Mouse (Mus musculus): ENCODE results near the gene Angptl6.
"Not testable (repeated sequence)": the region's sequence is repeated elsewhere in the genome, so short reads cannot be mapped to it uniquely, and the experiment has no call there.

Angptl6 gene

GRCm38 (mm10) chr9:20838931-20839330 lies 40.6 kb downstream of the Angptl6 start:
- no peak for DNase-seq (ENCODE audit: low read depth, low spot score)

GRCm38 (mm10) chr9:20837184-20837947 lies 42.2 kb downstream of the Angptl6 start:
- DNase-seq (ENCODE audit: low read depth, low spot score), result no peak

- not testable (repeated sequence) for DNase-seq (ENCODE audit: low read depth, low spot score)
These were observed 44.0 kb downstream of the Angptl6 start for GRCm38 (mm10) chr9:20835431-20835954.

- no peak for DNase-seq (ENCODE audit: low read depth, low spot score)
These were observed 44.6 kb downstream of the Angptl6 start for GRCm38 (mm10) chr9:20834881-20835280.

- peak; percentile 65 for DNase-seq (ENCODE audit: low read depth, low spot score)
These were observed 48.5 kb downstream of the Angptl6 start for GRCm38 (mm10) chr9:20830901-20831643.

- no peak for DNase-seq (ENCODE audit: low read depth, low spot score)
These were observed 51.4 kb downstream of the Angptl6 start for GRCm38 (mm10) chr9:20828127-20828526.

GRCm38 (mm10) chr9:20825781-20826180 lies 53.7 kb downstream of the Angptl6 start:
- DNase-seq (ENCODE audit: low read depth, low spot score), result no peak

All from CD4-positive helper T cell, adult 2 months (primary cell).